Mouse (Mus musculus): ENCODE results near the gene Olfr544. TPM values are rescaled to one million over a fixed set of nuclear protein-coding genes. Genes with fewer than 3 reads are reported as not detected.

Gene Olfr544
- polyA plus RNA-seq (2017; shearing (Covaris generic)), result 1 to 10 TPM in 1 of 2 experiments, under 1 TPM in 1; 0.28 to 2.7 TPM

GRCm38 (mm10) chr7:102488161-102488560, at the start of gene Olfr544:
Gene Olfr544, minus strand, starts transcription at chr7:102488313.

DNA sequence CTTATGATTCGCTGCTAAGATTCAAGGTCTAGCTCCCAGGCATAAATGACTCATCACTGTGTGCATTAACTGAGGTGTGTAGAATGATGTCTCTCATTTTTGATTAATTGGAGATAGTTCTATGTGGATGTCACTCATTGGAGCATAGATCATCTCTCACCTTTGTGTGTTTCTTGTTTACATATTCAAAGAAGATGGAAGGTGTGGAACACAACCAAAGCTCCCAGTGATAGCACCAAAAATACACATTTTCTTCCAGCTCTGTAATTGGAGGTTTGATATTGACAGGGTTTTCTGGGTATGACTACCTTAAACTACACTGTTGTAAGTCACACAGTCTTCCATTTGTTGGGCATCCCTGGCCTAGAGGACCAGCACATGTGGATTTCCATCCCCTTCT, 46.3 kb upstream of the Olfr544 start, which contains the start of gene Olfr547:
Olfr547 (plus strand) TSS at position 301 of the 400 bp plus-strand sequence.

DNA sequence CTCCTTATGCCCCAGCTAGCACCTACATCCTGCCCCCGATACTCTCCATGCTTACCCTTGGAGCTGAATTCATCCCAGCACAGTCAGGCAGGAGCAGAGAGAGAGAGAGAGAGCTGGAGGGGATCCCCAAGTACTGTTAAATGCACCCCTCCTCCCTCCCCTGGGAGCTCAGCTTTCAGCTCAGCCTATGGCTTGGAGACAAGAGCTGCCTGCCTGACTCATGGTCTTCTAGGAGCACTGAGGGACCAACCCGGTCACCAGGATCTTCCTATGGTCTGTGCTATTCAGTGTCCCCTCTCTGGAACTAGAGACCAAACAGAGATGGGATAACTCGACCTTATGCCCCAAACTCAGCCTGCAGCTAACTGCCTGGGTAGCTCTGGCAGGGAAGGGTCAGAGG, 11.4 kb upstream of the Olfr544 start, which contains the start of gene Olfr545:
Olfr545 (minus strand) TSS at position 101 of the 400 bp plus-strand sequence.

GRCm38 (mm10) chr7:102481579-102481978, 6.5 kb downstream of the Olfr544 start, which contains the start of gene Olfr543:
Gene Olfr543, minus strand, starts transcription at chr7:102481679.

GRCm38 (mm10) chr7:102441657-102442391, 46.3 kb downstream of the Olfr544 start, which contains the start of gene Rrm1:
Gene Rrm1, plus strand, starts transcription at chr7:102441695.

Other genes starting within 250 kb of the Olfr544 start
- gene Rhog, start 232.3 kb downstream of the Olfr544 start, polyA plus RNA-seq (2017; shearing (Covaris generic)), result 100 to 1,000 TPM; 237 to 264 TPM
- gene Stim1, start 220.5 kb downstream of the Olfr544 start, polyA plus RNA-seq (2017; shearing (Covaris generic)), result 10 to 100 TPM; 75.7 to 96.8 TPM
- 10 to 100 TPM; 40.4 to 42.0 TPM for gene Rrm1, start 46.6 kb downstream of the Olfr544 start, polyA plus RNA-seq (2017; shearing (Covaris generic))
- 1 to 10 TPM in 1 of 2 experiments, not detected in 1; 1.2 TPM for gene Olfr543, start 6.6 kb downstream of the Olfr544 start, polyA plus RNA-seq (2017; shearing (Covaris generic))
- under 1 TPM; 0.28 to 0.97 TPM for gene Olfr545, start 11.3 kb upstream of the Olfr544 start, polyA plus RNA-seq (2017; shearing (Covaris generic))
- gene Olfr547, start 46.4 kb upstream of the Olfr544 start, polyA plus RNA-seq (2017; shearing (Covaris generic)), result not detected
- not detected for gene Olfr548-ps1, start 52.6 kb upstream of the Olfr544 start, polyA plus RNA-seq (2017; shearing (Covaris generic))
- under 1 TPM in 1 of 2 experiments, not detected in 1; 0.69 TPM for gene Olfr549, start 61.6 kb upstream of the Olfr544 start, polyA plus RNA-seq (2017; shearing (Covaris generic))
- 10 to 100 TPM; 96.3 to 99.0 TPM for gene Trim21, start 77.2 kb upstream of the Olfr544 start, polyA plus RNA-seq (2017; shearing (Covaris generic))
- gene Olfr550, start 83.1 kb upstream of the Olfr544 start, polyA plus RNA-seq (2017; shearing (Covaris generic)), result not detected
- gene Olfr551, start 103.6 kb upstream of the Olfr544 start, polyA plus RNA-seq (2017; shearing (Covaris generic)), result not detected
- not detected for gene Olfr552, start 109.5 kb upstream of the Olfr544 start, polyA plus RNA-seq (2017; shearing (Covaris generic))
- gene Olfr553, start 129.9 kb upstream of the Olfr544 start, polyA plus RNA-seq (2017; shearing (Covaris generic)), result not detected
- 1 to 10 TPM in 1 of 2 experiments, under 1 TPM in 1; 0.71 to 1.7 TPM for gene Olfr554, start 150.1 kb upstream of the Olfr544 start, polyA plus RNA-seq (2017; shearing (Covaris generic))
- gene Olfr555, start 170.5 kb upstream of the Olfr544 start, polyA plus RNA-seq (2017; shearing (Covaris generic)), result not detected
- gene Olfr556, start 176.6 kb upstream of the Olfr544 start, polyA plus RNA-seq (2017; shearing (Covaris generic)), result under 1 TPM in 1 of 2 experiments, not detected in 1; 0.30 TPM
- 10 to 100 TPM; 12.4 to 17.0 TPM for gene Trim68, start 199.0 kb upstream of the Olfr544 start, polyA plus RNA-seq (2017; shearing (Covaris generic))
- gene Olfr557, start 207.6 kb upstream of the Olfr544 start, polyA plus RNA-seq (2017; shearing (Covaris generic)), result under 1 TPM in 1 of 2 experiments, not detected in 1; 0.24 TPM
- gene Olfr558, start 213.9 kb upstream of the Olfr544 start, polyA plus RNA-seq (2017; shearing (Covaris generic)), result not detected
- gene Olfr33, start 230.8 kb upstream of the Olfr544 start, polyA plus RNA-seq (2017; shearing (Covaris generic)), result not detected
- 1 to 10 TPM in 1 of 2 experiments, not detected in 1; 1.5 TPM for gene Olfr559, start 239.2 kb upstream of the Olfr544 start, polyA plus RNA-seq (2017; shearing (Covaris generic))

Measured in inflammation-experienced regulatory T-cells (primary cell).